Mouse (Mus musculus) CD4-positive, CD25-positive, alpha-beta regulatory T cell, adult 2 months (primary cell): ENCODE results near the gene Phf13.

Experiments used
- DNase-seq: peaks from one replicate; pipeline ENCODE4 v3.0.0-alpha.2; 2012; ENCODE audit warnings: low read depth, low spot score

Gene Phf13

GRCm38 (mm10) chr4:151992091-151992490 lies 4.0 kb downstream of the Phf13 start:
- no peak for DNase-seq

- no peak for DNase-seq
Observed at GRCm38 (mm10) chr4:151989110-151989488, 7.0 kb downstream of the Phf13 start.

- peak; percentile 89 for DNase-seq
Observed at GRCm38 (mm10) chr4:151988342-151989109, 7.5 kb downstream of the Phf13 start, which contains the start of gene Thap3. Gene Thap3, minus strand, starts transcription at chr4:151988997.

DNA sequence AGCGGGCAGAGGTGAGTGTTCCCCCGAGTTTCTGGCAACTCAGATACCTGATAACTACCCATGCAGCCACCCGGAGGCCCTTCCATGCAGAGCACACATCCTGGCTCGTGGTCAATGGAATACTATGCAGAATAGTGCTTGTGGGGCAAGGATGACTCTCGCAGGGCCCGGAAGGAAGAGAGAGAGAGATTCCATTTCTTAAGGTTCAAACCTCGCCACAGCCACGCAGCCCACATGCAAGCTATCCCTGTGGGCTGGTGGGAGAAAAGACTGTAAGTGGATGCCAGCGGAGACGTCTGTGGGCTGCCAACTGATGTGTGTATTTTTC lies 8.1 kb downstream of the Phf13 start:
- no peak for DNase-seq

GRCm38 (mm10) chr4:151986650-151987049 lies 9.4 kb downstream of the Phf13 start:
- no peak for DNase-seq

- DNase-seq = peak; percentile 82
Observed at GRCm38 (mm10) chr4:151985886-151986285, 10.2 kb downstream of the Phf13 start.

DNA sequence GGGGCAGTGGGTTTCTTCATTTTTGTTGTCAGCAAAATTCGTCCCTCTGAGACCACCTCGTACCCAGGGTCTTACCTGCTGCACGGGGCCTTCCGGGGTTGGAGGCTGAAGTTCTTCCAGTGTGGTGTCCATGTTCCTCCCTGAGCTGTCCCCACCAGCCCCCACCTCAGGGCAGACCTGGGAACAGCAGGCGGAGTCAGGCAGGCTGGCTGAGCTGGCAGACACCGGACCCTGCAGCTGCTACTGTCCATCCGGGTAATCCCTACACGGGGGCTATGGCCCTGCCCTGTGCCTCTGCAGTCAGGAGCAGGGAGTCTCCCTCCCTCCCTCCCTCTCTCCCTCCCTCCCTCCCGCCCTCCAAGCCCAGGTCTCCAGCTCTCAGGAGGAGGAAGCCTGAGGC lies 12.5 kb downstream of the Phf13 start:
- no peak for DNase-seq

GRCm38 (mm10) chr4:151983043-151983442 lies 13.0 kb downstream of the Phf13 start:
- DNase-seq = no peak

DNA sequence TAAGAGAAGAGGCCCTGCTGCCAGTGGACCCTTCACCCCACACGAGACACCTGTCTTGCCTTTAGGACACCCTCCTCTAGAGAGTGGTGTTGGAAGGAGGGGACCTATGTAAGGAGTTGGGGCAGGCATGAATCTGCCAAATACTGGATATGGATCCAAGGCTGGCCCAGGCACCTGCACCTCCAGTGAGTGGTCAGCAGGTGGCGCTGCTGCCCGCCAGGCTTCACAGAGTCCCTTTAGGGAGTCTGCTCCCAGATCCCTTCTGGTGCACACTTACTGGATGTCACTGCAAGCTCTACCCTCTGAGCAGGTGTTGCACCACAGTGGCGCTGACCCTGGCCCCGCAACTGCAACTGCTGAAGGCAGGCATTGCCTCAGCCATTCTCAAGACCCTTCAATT lies 14.7 kb downstream of the Phf13 start:
- peak; percentile 87 for DNase-seq

- DNase-seq = peak; percentile 50
Observed at GRCm38 (mm10) chr4:151980699-151981098, 15.4 kb downstream of the Phf13 start.

- DNase-seq = peak; percentile 87
Observed at GRCm38 (mm10) chr4:151977748-151978147, 18.3 kb downstream of the Phf13 start.

DNA sequence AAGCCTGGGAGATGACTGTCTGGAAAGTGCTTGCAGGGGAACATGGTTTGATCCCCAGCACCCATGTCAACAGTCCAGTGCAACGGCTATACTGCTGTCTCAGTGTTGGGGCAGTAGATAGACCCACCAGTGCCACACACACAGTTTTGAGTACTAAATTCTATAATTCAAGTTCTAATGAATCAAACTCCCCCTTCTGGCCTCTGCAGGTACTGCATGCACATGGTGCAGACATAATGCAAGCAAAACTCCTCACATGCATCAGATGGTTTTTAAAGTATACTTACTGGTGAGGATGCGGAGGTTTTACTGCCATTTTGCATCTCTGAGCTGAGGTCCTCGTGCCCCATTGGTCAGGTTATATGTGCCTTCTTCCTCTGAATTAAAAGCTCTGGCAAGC lies 20.6 kb downstream of the Phf13 start:
- peak; percentile 62 for DNase-seq

- peak; percentile 63 for DNase-seq
Observed at GRCm38 (mm10) chr4:151972221-151972967, 23.7 kb downstream of the Phf13 start.

- no peak for DNase-seq
Observed at GRCm38 (mm10) chr4:151968204-151968921, 27.7 kb downstream of the Phf13 start.

DNA sequence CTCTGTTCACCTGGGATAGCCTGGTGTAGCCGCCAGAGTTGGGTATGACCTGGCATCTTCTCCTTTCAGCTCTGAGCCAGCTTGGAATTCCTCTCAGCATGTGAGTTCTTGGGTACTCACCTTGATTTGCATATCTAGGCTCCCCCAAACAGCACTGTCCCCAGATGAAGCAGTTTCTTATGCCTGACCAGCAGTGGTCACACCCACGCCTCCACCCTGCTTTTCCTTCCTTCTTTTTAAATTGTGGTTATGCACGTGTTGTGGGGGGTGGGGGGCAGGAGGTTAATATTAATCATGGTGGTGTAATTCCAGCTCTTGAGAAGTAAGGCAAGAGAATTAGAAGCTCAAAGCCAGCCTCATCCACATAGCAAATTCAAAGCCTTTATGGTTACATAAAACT lies 33.2 kb downstream of the Phf13 start:
- DNase-seq = no peak

GRCm38 (mm10) chr4:151960513-151960854 lies 35.6 kb downstream of the Phf13 start:
- no peak for DNase-seq

DNA sequence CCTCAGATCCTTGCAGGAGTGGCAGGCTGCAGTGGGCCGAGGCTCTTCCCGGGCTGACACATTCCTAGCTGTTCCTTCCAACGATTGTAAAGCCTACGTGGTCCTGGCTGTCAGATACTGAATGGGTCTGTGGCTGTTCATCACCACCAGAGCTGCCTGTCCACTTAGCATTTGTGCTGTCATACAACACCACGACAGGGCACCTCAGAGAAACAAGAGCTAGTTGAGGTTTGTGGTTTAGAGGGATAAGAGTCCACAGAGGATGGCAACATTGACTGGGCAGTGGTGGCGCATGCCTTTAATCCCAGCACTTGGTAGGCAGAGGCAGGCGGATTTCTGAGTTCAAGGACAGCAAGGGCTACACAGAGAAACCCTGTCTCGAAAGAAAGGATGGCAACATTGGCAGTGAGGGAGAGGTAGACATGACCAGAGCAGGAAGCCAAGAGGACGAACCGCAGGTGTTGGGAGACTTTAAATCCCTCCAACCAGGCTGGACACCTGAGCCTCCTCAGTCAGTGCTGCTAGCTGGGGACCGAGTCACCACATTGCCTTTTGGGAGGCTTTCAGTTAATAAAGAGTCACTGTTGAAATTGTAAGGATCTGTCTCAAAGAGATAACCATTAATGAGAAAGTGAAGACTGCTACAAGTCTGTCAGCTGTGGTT lies 36.1 kb downstream of the Phf13 start:
- DNase-seq = no peak

DNA sequence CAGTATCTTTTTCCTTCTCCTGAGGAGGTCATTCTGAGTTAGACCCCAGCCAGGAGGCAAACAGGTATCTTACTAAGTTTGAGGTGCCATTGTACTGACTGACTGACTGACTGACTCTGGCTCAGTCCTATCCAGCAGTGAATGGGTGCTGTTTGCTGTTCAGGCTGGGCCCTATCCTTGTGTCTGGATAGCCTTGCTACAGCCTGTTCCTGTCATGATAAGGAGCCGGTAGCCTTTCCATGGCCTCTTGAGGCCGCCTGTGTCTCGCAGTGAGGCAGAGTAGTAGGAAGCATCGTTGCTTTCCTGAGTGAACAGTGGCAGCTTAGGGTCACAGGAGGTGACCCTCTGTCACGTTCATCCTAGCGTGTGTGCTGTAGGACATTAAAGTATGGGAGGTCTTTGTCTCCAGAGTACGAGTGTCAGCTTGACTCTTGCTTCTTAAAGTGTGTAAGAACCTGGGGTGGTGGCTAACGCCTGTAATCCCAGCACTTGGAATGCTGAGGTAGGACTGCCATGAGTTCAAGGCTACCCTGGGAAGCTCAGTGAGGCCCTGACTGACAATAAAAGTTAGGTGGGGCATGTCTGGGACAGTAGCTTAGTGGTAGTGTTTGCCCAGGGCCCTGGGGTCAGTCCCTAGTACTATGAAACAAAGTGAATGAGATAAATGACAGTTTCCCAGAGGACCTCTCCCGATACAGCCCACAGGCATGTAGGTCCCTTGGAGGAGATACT lies 38.3 kb downstream of the Phf13 start:
- DNase-seq = no peak

DNA sequence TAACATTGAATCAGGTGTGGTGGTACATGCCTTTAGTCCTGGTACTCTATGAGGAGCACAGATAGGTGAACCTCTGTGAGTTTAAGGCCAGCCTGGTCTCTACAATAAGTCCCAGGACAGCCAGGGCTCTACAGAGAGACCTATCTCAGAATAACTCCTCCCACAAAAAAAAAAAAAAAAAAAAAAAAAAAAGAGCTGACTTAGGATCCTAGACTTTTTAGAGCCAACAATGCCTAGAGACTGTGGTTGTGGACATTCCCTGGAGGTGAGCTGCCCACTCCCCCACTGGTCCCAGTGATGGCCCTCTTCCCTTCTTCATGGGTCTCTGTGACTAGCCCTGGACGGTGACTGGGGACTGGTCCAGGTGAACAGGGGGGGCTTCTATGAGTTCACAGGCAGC lies 40.3 kb downstream of the Phf13 start:
- no peak for DNase-seq

DNA sequence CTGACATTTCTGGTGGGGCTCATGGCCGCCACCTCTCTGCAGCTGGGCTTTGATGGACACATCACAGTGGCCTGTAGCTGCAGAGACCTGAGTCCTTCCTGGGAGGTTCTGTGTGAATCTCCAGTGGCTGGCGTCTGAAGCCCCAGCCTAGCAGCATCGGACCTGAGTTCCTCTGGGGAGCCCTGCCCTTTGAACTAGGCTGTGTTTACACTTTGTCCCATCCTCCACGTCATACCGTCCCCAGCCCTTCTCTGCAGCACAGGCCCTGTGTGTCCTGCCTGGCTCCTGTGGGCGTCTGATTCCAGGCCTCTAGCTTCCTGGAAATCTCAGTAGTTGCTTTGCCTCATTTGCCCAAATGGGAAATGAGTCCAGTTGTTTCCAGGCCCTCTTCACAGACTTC lies 42.8 kb downstream of the Phf13 start:
- DNase-seq = no peak
